Mouse (Mus musculus) midbrain, embryonic 16.5 days (tissue): Measurements from ENCODE around the gene Prr19. TPM values are rescaled to one million over a fixed set of nuclear protein-coding genes. Genes with fewer than 3 reads are reported as not detected.

Experiments
- polyA plus RNA-seq: library from polyadenylated mRNA; unstranded; fragments of >200 nt; fragmentation: Nextera tagmentation; extraction: Ambion mirVana; gene quantifications from 2 replicates; pipeline ENCODE4 v1.2.1, GENCODE M21; 2015

Gene Prr19
- polyA plus RNA-seq, 1 experiment from 2014 or later: 5.6 TPM

Other genes with a start within 250 kb of the Prr19 start
- gene Grik5, start 229.1 kb upstream of the Prr19 start, polyA plus RNA-seq: 14.2 and 15.5 TPM in 2 replicates
- gene Zfp574, start 228.8 kb upstream of the Prr19 start, polyA plus RNA-seq: 33.7 and 34.2 TPM in 2 replicates
- gene Pou2f2, start 121.7 kb upstream of the Prr19 start, polyA plus RNA-seq: 42.9 and 56.4 TPM in 2 replicates
- gene Dedd2, start 80.8 kb upstream of the Prr19 start, polyA plus RNA-seq: 14.1 and 14.6 TPM in 2 replicates
- 1.7 TPM in 2 replicates for gene Zfp526, start 80.0 kb upstream of the Prr19 start, polyA plus RNA-seq
- 16.2 and 17.8 TPM in 2 replicates for gene Gsk3a, start 63.6 kb upstream of the Prr19 start, polyA plus RNA-seq
- gene Erf, start 50.6 kb upstream of the Prr19 start, polyA plus RNA-seq: 2.3 and 2.8 TPM in 2 replicates
- gene Cic, start 33.7 kb upstream of the Prr19 start, polyA plus RNA-seq: 33.8 and 38.8 TPM in 2 replicates
- 672 and 703 TPM in 2 replicates for gene Pafah1b3, start 3.4 kb upstream of the Prr19 start, polyA plus RNA-seq
- 83.8 and 98.0 TPM in 2 replicates for gene Tmem145, start 4.7 kb downstream of the Prr19 start, polyA plus RNA-seq
- gene Megf8, start 15.8 kb downstream of the Prr19 start, polyA plus RNA-seq: 23.2 and 23.4 TPM in 2 replicates
- not detected in 2 replicates for gene Cnfn, start 68.3 kb downstream of the Prr19 start, polyA plus RNA-seq
- 9.8 and 12.5 TPM in 2 replicates for gene Lipe, start 97.3 kb downstream of the Prr19 start, polyA plus RNA-seq
- 0.48 and 1.0 TPM in 2 replicates for gene Cxcl17, start 111.5 kb downstream of the Prr19 start, polyA plus RNA-seq
- 0.42 and 0.87 TPM in 2 replicates for gene Ceacam1, start 176.2 kb downstream of the Prr19 start, polyA plus RNA-seq
- gene Ceacam2, start 238.4 kb downstream of the Prr19 start, polyA plus RNA-seq: 0.32 TPM in 1 of 2 replicates, not detected in the other